Mouse (Mus musculus): Measurements from ENCODE around the gene Taf5l. TPM values are rescaled to one million over a fixed set of nuclear protein-coding genes. Genes with fewer than 3 reads are reported as not detected.

Gene Taf5l
- polyA plus RNA-seq, 1 experiment from 2014 or later = 28.5 TPM

DNA sequence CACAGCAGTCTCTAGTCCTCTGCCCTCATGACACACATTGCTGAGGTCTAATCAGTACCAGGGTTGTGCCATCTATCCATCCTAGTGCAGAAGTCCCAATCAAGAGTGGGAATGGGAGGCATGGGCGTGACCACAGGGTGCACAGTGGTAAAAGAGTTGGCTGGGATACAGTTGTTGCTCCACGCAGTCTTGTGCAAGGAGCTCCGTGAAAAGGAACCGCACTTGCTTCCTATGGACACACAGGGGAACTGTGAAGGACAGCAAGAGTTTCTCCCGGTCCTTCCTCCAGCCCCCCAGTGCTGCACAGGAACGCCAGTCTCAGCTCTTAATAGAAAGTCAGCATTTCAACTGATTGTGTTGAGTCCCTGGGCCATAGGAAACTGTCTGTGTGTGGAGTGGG, 61.7 kb downstream of the Taf5l start:
- no peaks in the 10 kb centered on the region for H3K27me3 ChIP-seq (ENCODE audit: control insufficient read depth, insufficient read depth, low read length)

DNA sequence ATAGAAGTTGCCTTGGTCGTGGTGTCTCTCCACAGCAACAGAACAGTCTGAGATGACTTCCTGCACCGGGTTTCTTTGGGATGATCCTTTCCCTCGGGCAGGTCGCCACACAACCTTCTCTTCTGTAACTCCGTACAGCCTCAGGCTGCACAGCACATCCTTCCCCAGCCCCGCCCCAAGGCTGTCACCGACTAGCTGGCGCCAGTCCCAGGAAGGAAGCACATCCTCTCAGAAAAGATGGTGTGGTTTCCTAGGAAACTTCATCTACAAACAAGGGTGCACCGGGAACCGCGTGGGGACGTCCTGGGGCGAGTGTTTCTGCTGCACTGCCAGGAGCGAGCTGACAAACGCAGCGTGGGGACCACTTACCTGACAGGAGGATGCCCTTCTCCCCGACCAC, 63.1 kb downstream of the Taf5l start:
- 73% methylated on average over 17 of the region's 17 CpGs for WGBS

More for the DNA sequence above, 61.7 kb downstream of the Taf5l start:
- no peak overlapping the region for H3K4me2 ChIP-seq (ENCODE audit: low read length)
- peaks cover 80% of the 10 kb centered on the region for H3K36me3 ChIP-seq (ENCODE audit: control insufficient read depth, insufficient read depth, low read length)
- no peaks in the 10 kb centered on the region for H3K4me1 ChIP-seq (ENCODE audit: control insufficient read depth in 2 of 2, insufficient read depth in 2 of 2, low read length in 2 of 2)
- H3K9ac ChIP-seq (ENCODE audit: low read length) = no peak overlapping the region
- no peak overlapping the region for H3K4me3 ChIP-seq (ENCODE audit: control insufficient read depth in 1 of 2, insufficient read depth in 1 of 2, low read depth in 1 of 2, low read length in 2 of 2)
- no peak for ATAC-seq (ENCODE audit: insufficient number of reproducible peaks, insufficient read depth, low FRiP score, low read depth)
- no peak overlapping the region for H3K27ac ChIP-seq (replicated peaks in 1 of 2; ENCODE audit: control insufficient read depth in 1 of 2, insufficient read depth in 1 of 2, low read depth in 2 of 2, low read length in 2 of 2)
- H3K9me3 ChIP-seq (ENCODE audit: control insufficient read depth, low read length) = no peaks in the 10 kb centered on the region
- WGBS = 91% methylated on average over 6 of the region's 6 CpGs

DNA sequence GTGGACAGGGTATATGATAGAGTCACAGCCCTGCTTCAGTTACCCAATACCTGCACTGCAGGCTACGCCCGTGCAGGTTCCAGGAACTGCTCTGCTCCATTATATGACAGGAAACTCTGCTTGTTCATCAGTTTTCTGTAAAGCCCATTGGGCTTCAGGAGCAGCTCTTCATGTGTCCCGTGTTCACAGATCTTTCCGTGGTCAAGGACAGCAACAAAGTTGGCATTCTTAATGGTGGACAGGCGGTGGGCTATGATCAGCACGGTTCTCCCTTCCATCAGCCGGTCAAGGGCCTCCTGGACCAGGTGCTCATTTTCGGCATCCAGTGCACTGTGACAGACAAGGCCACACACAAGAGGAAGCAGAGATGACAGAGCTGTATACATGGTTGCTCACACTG, 67.0 kb downstream of the Taf5l start:
- no peak overlapping the region for H3K4me3 ChIP-seq (ENCODE audit: control insufficient read depth in 1 of 2, insufficient read depth in 1 of 2, low read depth in 1 of 2, low read length in 2 of 2)
- H3K36me3 ChIP-seq (ENCODE audit: control insufficient read depth, insufficient read depth, low read length) = peaks cover 67% of the 10 kb centered on the region
- H3K9ac ChIP-seq (ENCODE audit: low read length) = no peak overlapping the region
- peaks cover 2 to 7% of the 10 kb centered on the region in 2 experiments; a peak in 2 of 4 replicates for H3K4me1 ChIP-seq (ENCODE audit: control insufficient read depth in 2 of 2, insufficient read depth in 2 of 2, low read length in 2 of 2)
- ATAC-seq (ENCODE audit: insufficient number of reproducible peaks, insufficient read depth, low FRiP score, low read depth) = no peak
- no peaks in the 10 kb centered on the region for H3K9me3 ChIP-seq (ENCODE audit: control insufficient read depth, low read length)
- no peak overlapping the region for H3K4me2 ChIP-seq (ENCODE audit: low read length)
- H3K27ac ChIP-seq (replicated peaks in 1 of 2; ENCODE audit: control insufficient read depth in 1 of 2, insufficient read depth in 1 of 2, low read depth in 2 of 2, low read length in 2 of 2) = no peak overlapping the region
- no peaks in the 10 kb centered on the region for H3K27me3 ChIP-seq (ENCODE audit: control insufficient read depth, insufficient read depth, low read length)
- WGBS = 90% methylated on average over 8 of the region's 8 CpGs

More for the DNA sequence above, 63.1 kb downstream of the Taf5l start:
- Histone ChIP-seq H3K9ac (ENCODE audit: low read length) (no peak overlapping the region), H3K36me3 (ENCODE audit: control insufficient read depth, insufficient read depth, low read length) (peaks cover 85% of the 10 kb centered on the region), H3K4me3 (ENCODE audit: control insufficient read depth in 1 of 2, insufficient read depth in 1 of 2, low read depth in 1 of 2, low read length in 2 of 2) (no peak overlapping the region), H3K27ac (replicated peaks in 1 of 2; ENCODE audit: control insufficient read depth in 1 of 2, insufficient read depth in 1 of 2, low read depth in 2 of 2, low read length in 2 of 2) (no peak overlapping the region), H3K27me3 (ENCODE audit: control insufficient read depth, insufficient read depth, low read length) (no peaks in the 10 kb centered on the region), H3K4me1 (ENCODE audit: control insufficient read depth in 2 of 2, insufficient read depth in 2 of 2, low read length in 2 of 2) (no peaks in the 10 kb centered on the region), H3K4me2 (ENCODE audit: low read length) (no peak overlapping the region), H3K9me3 (ENCODE audit: control insufficient read depth, low read length) (no peaks in the 10 kb centered on the region)
- ATAC-seq (ENCODE audit: insufficient number of reproducible peaks, insufficient read depth, low FRiP score, low read depth) = no peak

DNA sequence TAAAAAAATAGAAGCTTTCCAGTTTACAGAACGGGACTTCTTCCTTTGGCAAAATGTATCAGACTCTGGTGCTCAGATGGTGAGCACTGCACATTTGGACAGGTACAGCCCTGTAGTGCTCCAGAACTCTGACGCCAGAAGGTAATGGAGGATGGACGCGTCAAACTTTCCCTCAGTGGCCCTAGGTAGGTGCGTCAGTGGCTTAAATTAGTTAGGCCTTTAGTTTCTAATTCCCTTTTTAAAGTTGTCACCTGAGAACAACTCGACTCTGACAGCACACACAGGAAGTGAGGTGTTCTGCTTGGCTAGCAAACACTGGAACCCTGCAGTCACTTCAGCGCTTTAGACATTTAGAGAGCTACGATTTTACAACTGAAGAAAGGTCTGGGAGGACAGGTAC, 67.5 kb downstream of the Taf5l start:
- Histone ChIP-seq H3K4me2 (ENCODE audit: low read length) (no peak overlapping the region), H3K27ac (replicated peaks in 1 of 2; ENCODE audit: control insufficient read depth in 1 of 2, insufficient read depth in 1 of 2, low read depth in 2 of 2, low read length in 2 of 2) (no peak overlapping the region), H3K9me3 (ENCODE audit: control insufficient read depth, low read length) (no peaks in the 10 kb centered on the region), H3K4me3 (ENCODE audit: control insufficient read depth in 1 of 2, insufficient read depth in 1 of 2, low read depth in 1 of 2, low read length in 2 of 2) (no peak overlapping the region), H3K9ac (ENCODE audit: low read length) (no peak overlapping the region), H3K36me3 (ENCODE audit: control insufficient read depth, insufficient read depth, low read length) (peaks cover 61% of the 10 kb centered on the region), H3K27me3 (ENCODE audit: control insufficient read depth, insufficient read depth, low read length) (no peaks in the 10 kb centered on the region), H3K4me1 (ENCODE audit: control insufficient read depth in 2 of 2, insufficient read depth in 2 of 2, low read length in 2 of 2) (peaks cover 2 to 7% of the 10 kb centered on the region in 2 experiments; a peak in 2 of 4 replicates)
- 83% methylated on average over 8 of the region's 8 CpGs for WGBS
- ATAC-seq (ENCODE audit: insufficient number of reproducible peaks, insufficient read depth, low FRiP score, low read depth) = no peak

DNA sequence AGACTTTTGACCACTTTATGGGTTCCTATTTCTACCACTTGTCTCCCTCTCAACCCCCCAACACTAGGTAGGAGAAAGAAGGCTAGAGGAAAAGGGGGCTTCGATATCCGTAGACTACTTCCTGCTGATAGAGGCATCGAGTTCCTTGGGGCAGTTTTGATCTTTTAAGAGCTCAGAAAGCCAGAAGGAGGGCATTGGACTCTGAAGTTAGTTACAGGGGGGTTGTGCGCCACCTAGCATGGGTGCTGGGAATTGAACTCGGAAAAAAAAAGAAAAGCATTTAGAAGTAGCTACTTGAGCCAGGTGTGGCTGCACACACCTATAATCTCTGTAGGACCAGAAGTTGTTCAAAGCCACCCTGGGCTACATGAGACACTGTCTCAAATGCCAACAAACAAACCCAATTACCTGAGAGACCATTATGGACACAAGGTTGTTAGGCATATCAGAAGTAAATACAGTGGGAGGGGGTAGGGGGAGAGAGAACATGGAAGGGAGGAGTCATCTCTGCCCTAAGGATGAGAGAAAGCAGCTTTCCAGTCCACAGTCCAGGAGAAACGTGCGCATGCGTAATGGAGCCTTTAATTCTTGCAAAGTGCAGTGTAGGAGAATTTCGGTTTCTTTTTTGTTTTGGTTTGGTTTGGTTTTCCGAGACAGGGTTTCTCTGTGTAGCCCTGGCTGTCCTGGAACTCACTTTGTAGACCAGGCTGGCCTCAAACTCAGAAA, 71.0 kb downstream of the Taf5l start:
- 32% methylated on average over 10 of the region's 10 CpGs for WGBS
- H3K9ac ChIP-seq (ENCODE audit: low read length) = peak overlapping the region; percentile 93
- no peaks in the 10 kb centered on the region for H3K27me3 ChIP-seq (ENCODE audit: control insufficient read depth, insufficient read depth, low read length)
- peaks cover 47% of the 10 kb centered on the region for H3K36me3 ChIP-seq (ENCODE audit: control insufficient read depth, insufficient read depth, low read length)
- peak overlapping the region in 1 of 2 experiments; percentile 87; a peak in 2 of 4 replicates for H3K27ac ChIP-seq (replicated peaks in 1 of 2; ENCODE audit: control insufficient read depth in 1 of 2, insufficient read depth in 1 of 2, low read depth in 2 of 2, low read length in 2 of 2)
- H3K4me3 ChIP-seq (ENCODE audit: control insufficient read depth in 1 of 2, insufficient read depth in 1 of 2, low read depth in 1 of 2, low read length in 2 of 2) = peak overlapping the region; percentile 64 to 82
- no peaks in the 10 kb centered on the region for H3K9me3 ChIP-seq (ENCODE audit: control insufficient read depth, low read length)
- no peak for ATAC-seq (ENCODE audit: insufficient number of reproducible peaks, insufficient read depth, low FRiP score, low read depth)
- peaks cover 2 to 12% of the 10 kb centered on the region in 2 experiments; a peak in 3 of 4 replicates for H3K4me1 ChIP-seq (ENCODE audit: control insufficient read depth in 2 of 2, insufficient read depth in 2 of 2, low read length in 2 of 2)
- peak overlapping the region; percentile 92 for H3K4me2 ChIP-seq (ENCODE audit: low read length)

DNA sequence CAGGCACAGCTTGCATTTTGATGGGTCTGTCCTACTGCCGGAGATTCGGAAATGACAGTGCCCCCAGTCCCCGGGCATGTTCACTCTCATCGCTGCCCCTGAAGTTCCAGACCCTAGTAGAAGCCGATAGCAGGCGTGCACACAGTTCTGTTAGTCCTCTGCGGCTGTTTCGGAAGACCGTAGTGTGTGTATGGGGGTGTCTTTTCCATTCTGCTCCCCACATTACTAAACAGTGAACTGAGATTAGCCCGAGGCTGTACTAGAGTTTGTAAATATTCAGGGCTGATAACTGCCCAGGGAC, 71.6 kb downstream of the Taf5l start:
- H3K4me3 ChIP-seq (ENCODE audit: control insufficient read depth in 1 of 2, insufficient read depth in 1 of 2, low read depth in 1 of 2, low read length in 2 of 2) = peak overlapping the region; percentile 64 to 82
- peak overlapping the region; percentile 92 for H3K4me2 ChIP-seq (ENCODE audit: low read length)
- H3K27ac ChIP-seq (replicated peaks in 1 of 2; ENCODE audit: control insufficient read depth in 1 of 2, insufficient read depth in 1 of 2, low read depth in 2 of 2, low read length in 2 of 2) = peak overlapping the region; percentile 70 to 87
- H3K36me3 ChIP-seq (ENCODE audit: control insufficient read depth, insufficient read depth, low read length) = peaks cover 46% of the 10 kb centered on the region
- H3K9me3 ChIP-seq (ENCODE audit: control insufficient read depth, low read length) = no peaks in the 10 kb centered on the region
- peak overlapping the region; percentile 93 for H3K9ac ChIP-seq (ENCODE audit: low read length)
- ATAC-seq (ENCODE audit: insufficient number of reproducible peaks, insufficient read depth, low FRiP score, low read depth) = 0 out of 2 replicates have a peak, but pooled peaks have one; percentile 5
- 2% methylated on average over 10 of the region's 10 CpGs for WGBS
- H3K4me1 ChIP-seq (ENCODE audit: control insufficient read depth in 2 of 2, insufficient read depth in 2 of 2, low read length in 2 of 2) = peaks cover 2 to 12% of the 10 kb centered on the region in 2 experiments; a peak in 3 of 4 replicates
- H3K27me3 ChIP-seq (ENCODE audit: control insufficient read depth, insufficient read depth, low read length) = no peaks in the 10 kb centered on the region

DNA sequence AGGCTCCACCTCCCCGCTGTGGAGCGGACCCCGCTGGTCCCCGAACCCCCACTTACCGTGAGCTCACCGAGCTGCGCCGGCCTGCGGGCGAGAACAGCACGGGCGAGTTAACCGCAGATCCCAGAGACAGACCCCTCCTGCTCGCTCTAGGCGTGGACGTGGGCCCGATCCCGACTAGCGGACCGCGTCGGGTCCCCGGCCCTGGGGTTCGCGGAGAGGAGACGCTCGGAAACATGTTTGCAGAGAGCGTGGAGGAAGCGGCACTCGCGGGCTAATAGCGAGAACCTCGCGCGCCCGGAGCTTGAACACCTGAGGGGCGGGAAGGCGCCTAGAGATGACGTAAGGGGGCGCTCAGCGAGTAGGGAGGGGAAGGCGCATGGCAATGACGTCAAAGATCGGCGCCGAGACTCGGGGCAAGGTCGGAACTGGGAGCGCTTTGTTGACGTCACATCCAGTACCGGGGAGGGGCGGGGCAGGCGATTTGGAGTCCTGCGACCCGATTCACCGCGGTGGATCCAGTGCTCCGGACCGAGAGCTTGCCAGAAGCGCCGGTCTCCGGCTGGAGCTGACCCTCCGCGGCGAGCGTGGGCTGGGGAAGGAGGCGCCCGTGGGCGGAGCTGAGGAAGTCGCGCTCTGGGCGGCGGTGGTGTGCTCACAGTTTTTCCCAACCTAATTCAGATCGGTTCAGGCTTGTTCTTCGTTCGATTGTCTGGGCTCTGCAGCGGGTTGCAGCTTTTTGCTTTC, 72.1 kb downstream of the Taf5l start, which contains the start of gene Nup133:
Nup133 (minus strand) TSS at position 324 of the 744 bp plus-strand sequence.
- Histone ChIP-seq H3K4me3 (ENCODE audit: control insufficient read depth in 1 of 2, insufficient read depth in 1 of 2, low read depth in 1 of 2, low read length in 2 of 2) (peak within 1 kb of the TSS; percentile 64 to 82), H3K4me1 (ENCODE audit: control insufficient read depth in 2 of 2, insufficient read depth in 2 of 2, low read length in 2 of 2) (peaks cover 2 to 12% of the 10 kb centered on the region in 2 experiments; a peak in 3 of 4 replicates), H3K27me3 (ENCODE audit: control insufficient read depth, insufficient read depth, low read length) (no peaks in the 10 kb centered on the region), H3K4me2 (ENCODE audit: low read length) (peak within 1 kb of the TSS; percentile 92), H3K9me3 (ENCODE audit: control insufficient read depth, low read length) (no peaks in the 10 kb centered on the region), H3K36me3 (ENCODE audit: control insufficient read depth, insufficient read depth, low read length) (peaks cover 45% of the 10 kb centered on the region), H3K27ac (replicated peaks in 1 of 2; ENCODE audit: control insufficient read depth in 1 of 2, insufficient read depth in 1 of 2, low read depth in 2 of 2, low read length in 2 of 2) (peak within 1 kb of the TSS; percentile 70 to 87), H3K9ac (ENCODE audit: low read length) (peak within 1 kb of the TSS; percentile 93)
- ATAC-seq (ENCODE audit: insufficient number of reproducible peaks, insufficient read depth, low FRiP score, low read depth) = peak; percentile 78
- WGBS = under 1% methylated on average over 77 of the region's 77 CpGs

All from heart, embryonic 14.5 days (tissue).